Mouse (Mus musculus) heart, embryonic 16.5 days (tissue): ENCODE results near the gene Btbd9. TPM values are rescaled to one million over a fixed set of nuclear protein-coding genes. Genes with fewer than 3 reads are reported as not detected.

Experiments
- ATAC-seq: fragments of 200-750 bp; cut with Nextera tagmentation; replicated peaks from 2 replicates; pipeline ENCODE4 v1.8.0; 2017; ENCODE audit warnings: moderate number of reproducible peaks; ENCODE audit not compliant: insufficient read depth, low FRiP score; ENCODE audit errors: extremely low read depth
- H3K27ac ChIP-seq: fragments of 300-500 bp; sonication (generic); 2 replicates; pipeline ENCODE4 v1.5.1; 2014; ENCODE audit warnings: mild to moderate bottlenecking, low read length, control low read depth, moderate library complexity
- H3K27me3 ChIP-seq: fragments of 300-500 bp; sonication (generic); 2 replicates; pipeline ENCODE4 v1.6.1; 2014; ENCODE audit warnings: low read length, mixed read lengths; ENCODE audit not compliant: control insufficient read depth, insufficient read depth
- H3K36me3 ChIP-seq: fragments of 300-500 bp; sonication (generic); 2 replicates; pipeline ENCODE4 v1.6.1; 2014; ENCODE audit not compliant: control insufficient read depth, insufficient read depth
- H3K4me1 ChIP-seq: fragments of 300-500 bp; sonication (generic); 2 replicates; pipeline ENCODE4 v1.6.1; 2014; ENCODE audit warnings: low read length, mixed read lengths; ENCODE audit not compliant: control insufficient read depth, insufficient read depth
- H3K4me2 ChIP-seq: fragments of 300-500 bp; sonication (generic); 2 replicates; pipeline ENCODE4 v1.6.1; 2014; ENCODE audit warnings: low read depth, mild to moderate bottlenecking, control low read depth, low read length
- H3K4me3 ChIP-seq: fragments of 300-500 bp; sonication (generic); 2 replicates; pipeline ENCODE4 v1.5.1; 2014; ENCODE audit warnings: mild to moderate bottlenecking, control low read depth, low read length
- H3K9ac ChIP-seq: fragments of 300-500 bp; sonication (generic); 2 replicates; pipeline ENCODE4 v1.6.1; 2014; ENCODE audit warnings: low read length, control low read depth
- H3K9me3 ChIP-seq: fragments of 300-500 bp; sonication (generic); replicated peaks from 2 replicates; pipeline ENCODE4 v1.6.1; 2016; ENCODE audit warnings: low read length; ENCODE audit not compliant: control insufficient read depth
- WGBS: fragments of 180-500 bp; shearing (Covaris S2); extraction: QIAGEN DNeasy Blood & Tissue Kit; methylation state at CpG from one replicate; pipeline ENCODE4 v1.1.7; 2014; 5-methylcytosine and 5-hydroxymethylcytosine counted together
- polyA plus RNA-seq: library from polyadenylated mRNA; unstranded; fragments of >200 nt; fragmentation: Nextera tagmentation; extraction: Ambion mirVana; gene quantifications from 2 replicates; pipeline ENCODE4 v1.2.1, GENCODE M21; 2015

Gene Btbd9
- polyA plus RNA-seq, 1 experiment from 2014 or later: 38.9 TPM

DNA sequence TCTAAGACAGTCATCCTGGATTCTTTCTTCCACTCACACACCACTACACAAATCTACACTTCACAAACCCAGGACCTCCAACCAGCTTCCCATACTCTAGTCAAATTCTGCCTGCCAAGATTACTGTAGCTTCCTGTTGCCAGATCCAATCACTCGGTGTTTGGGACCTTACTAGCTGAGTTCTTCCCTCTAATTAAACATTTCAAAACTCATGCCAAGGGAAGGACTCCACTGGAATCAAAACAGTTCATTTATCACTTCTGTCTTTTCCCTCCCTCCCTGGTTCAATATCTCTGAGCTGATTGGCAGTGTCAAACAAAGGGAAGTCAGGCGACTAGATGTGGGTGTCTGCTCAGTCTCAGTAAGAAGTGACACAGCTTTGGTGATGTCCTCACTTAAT, 101.7 kb downstream of the Btbd9 start:
- Histone ChIP-seq H3K4me1 (peaks cover 18% of the 10 kb centered on the region), H3K4me3 (no peak overlapping the region), H3K36me3 (no peaks in the 10 kb centered on the region), H3K4me2 (no peak overlapping the region), H3K27me3 (no peaks in the 10 kb centered on the region), H3K9ac (no peak overlapping the region), H3K9me3 (no peaks in the 10 kb centered on the region), H3K27ac (peak overlapping the region; percentile 17)
- WGBS: 24% methylated on average over 2 of the region's 2 CpGs
- ATAC-seq: no peak

DNA sequence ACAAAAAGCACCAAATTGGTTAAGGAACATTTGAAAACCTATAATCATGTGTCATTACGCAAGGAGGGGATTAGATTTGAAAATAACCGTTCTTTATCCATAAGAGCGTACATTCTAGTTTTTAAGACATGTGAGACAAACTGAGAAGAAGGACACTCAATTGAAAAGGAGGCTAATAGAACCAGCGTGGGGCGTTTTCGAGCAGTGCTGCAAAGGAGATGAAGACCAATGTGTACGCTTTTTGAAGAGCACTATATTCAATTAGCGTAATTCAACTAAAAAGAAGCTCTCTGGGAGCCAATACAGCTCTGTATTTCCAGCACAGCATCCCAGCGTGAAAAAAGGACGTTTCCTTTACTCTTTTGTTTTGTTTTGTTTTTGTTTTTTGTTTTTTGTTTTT, 103.5 kb downstream of the Btbd9 start:
- WGBS: 94% methylated on average over 10 of the region's 10 CpGs
- no peak for ATAC-seq

DNA sequence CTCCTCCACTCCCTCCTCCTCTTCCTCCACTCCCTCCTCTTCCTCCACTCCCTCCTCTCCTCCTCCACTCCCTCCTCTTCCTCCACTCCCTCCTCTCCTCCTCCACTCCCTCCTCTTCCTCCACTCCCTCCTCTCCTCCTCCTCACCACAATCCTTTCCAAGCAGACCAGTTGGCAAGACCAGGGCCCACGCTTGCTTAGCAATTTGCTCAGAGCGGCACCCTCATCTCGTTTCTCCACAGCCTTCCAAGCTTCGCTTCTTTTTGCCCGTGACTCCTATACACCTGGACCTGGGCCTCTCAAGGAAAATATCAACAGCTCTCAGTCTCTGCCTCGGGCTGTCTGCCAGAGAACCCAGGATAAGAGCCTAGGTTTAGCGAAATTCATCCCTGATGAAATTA, 104.8 kb downstream of the Btbd9 start:
- no peak for ATAC-seq
- Histone ChIP-seq H3K27ac (no peak overlapping the region), H3K9me3 (no peaks in the 10 kb centered on the region), H3K4me1 (peaks cover 31% of the 10 kb centered on the region), H3K36me3 (no peaks in the 10 kb centered on the region), H3K4me3 (no peak overlapping the region), H3K4me2 (no peak overlapping the region), H3K27me3 (no peaks in the 10 kb centered on the region), H3K9ac (no peak overlapping the region)
- 59% methylated on average over 7 of the region's 7 CpGs for WGBS

More for the DNA sequence above, 103.5 kb downstream of the Btbd9 start:
- peaks cover 26% of the 10 kb centered on the region for H3K4me1 ChIP-seq
- H3K36me3 ChIP-seq: no peaks in the 10 kb centered on the region
- H3K27me3 ChIP-seq: no peaks in the 10 kb centered on the region
- no peak overlapping the region for H3K4me3 ChIP-seq
- H3K9me3 ChIP-seq: no peaks in the 10 kb centered on the region
- no peak overlapping the region for H3K27ac ChIP-seq
- no peak overlapping the region for H3K9ac ChIP-seq
- H3K4me2 ChIP-seq: no peak overlapping the region

DNA sequence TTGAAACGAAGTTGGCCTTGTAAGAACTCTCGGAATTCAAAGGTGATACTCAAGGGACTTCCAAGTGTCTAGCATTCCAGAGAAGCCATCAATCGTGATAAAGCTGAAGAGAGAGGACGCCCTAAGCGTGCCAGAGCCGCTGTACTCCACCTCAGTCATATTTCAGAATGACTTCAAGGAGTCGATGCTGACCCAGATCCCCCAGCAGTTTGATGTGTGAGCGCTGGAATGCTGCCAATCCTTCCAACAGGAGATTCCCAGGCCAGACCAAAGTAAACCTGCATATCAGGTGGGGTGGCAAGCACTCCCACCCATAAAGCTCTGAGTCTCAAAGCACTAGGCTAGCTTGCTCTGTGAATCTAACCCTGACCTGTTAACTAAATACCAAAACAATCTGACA, 105.5 kb downstream of the Btbd9 start:
- no peaks in the 10 kb centered on the region for H3K36me3 ChIP-seq
- no peak overlapping the region for H3K4me2 ChIP-seq
- H3K27me3 ChIP-seq: no peaks in the 10 kb centered on the region
- peak overlapping the region; percentile 55 for H3K27ac ChIP-seq
- H3K4me3 ChIP-seq: no peak overlapping the region
- H3K9me3 ChIP-seq: no peaks in the 10 kb centered on the region
- H3K9ac ChIP-seq: no peak overlapping the region
- 24% methylated on average over 8 of the region's 8 CpGs for WGBS
- H3K4me1 ChIP-seq: peaks cover 32% of the 10 kb centered on the region
- ATAC-seq: no peak

DNA sequence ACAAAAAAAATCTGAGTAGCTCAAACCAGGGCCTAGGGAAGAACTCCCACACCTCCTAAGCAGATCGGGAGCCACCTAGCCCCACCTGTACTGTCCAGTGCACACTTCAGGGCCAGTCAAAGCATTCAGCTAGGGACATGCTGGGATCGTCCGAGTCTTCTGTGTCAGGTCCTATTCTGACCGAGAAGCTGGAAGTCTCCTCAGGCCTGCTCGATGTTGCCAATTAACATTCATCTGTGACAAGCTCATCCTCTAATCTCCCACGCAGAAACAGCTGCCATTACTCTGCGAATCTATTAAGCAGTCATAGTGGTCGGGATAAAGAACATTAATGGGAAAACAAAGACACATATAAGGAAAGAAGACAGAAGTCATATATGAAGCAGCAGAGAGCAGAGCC, 106.0 kb downstream of the Btbd9 start:
- Histone ChIP-seq H3K27ac (no peak overlapping the region), H3K4me1 (peaks cover 36% of the 10 kb centered on the region), H3K36me3 (no peaks in the 10 kb centered on the region), H3K9ac (no peak overlapping the region), H3K4me2 (no peak overlapping the region), H3K27me3 (no peaks in the 10 kb centered on the region), H3K4me3 (no peak overlapping the region), H3K9me3 (no peaks in the 10 kb centered on the region)
- ATAC-seq: no peak
- 61% methylated on average over 8 of the region's 8 CpGs for WGBS

DNA sequence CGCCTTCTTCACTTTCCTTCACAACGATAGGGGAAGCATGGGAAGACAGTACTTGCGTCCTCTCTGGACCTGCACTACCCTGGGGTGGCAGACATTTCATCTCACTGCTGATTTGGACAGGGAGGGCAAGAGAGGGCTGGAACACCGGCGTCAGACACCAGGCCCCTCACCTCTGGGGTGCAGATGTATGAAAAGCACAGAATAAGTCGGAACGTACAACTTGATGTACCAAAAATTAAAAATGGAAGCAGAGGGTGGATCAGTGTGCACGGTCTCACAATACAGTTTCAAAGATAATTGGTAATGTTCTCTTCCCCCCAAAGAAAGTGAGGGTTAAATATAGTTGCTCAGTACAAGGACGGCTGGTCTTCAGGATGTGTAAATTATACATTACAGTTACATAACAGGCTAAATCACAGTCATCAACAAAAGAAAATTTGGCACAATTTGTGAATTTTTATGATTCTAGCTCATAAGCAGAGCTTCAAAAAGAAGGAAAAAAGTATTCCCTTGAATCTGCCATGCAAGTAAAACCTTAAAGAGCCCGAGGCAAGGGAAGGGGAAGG, 106.7 kb downstream of the Btbd9 start:
- H3K4me2 ChIP-seq: no peak overlapping the region
- no peak for ATAC-seq
- WGBS: 81% methylated on average over 10 of the region's 10 CpGs
- H3K9ac ChIP-seq: no peak overlapping the region
- H3K9me3 ChIP-seq: no peaks in the 10 kb centered on the region
- peaks cover 38% of the 10 kb centered on the region for H3K4me1 ChIP-seq
- H3K27me3 ChIP-seq: no peaks in the 10 kb centered on the region
- no peaks in the 10 kb centered on the region for H3K36me3 ChIP-seq
- no peak overlapping the region for H3K4me3 ChIP-seq
- no peak overlapping the region for H3K27ac ChIP-seq

DNA sequence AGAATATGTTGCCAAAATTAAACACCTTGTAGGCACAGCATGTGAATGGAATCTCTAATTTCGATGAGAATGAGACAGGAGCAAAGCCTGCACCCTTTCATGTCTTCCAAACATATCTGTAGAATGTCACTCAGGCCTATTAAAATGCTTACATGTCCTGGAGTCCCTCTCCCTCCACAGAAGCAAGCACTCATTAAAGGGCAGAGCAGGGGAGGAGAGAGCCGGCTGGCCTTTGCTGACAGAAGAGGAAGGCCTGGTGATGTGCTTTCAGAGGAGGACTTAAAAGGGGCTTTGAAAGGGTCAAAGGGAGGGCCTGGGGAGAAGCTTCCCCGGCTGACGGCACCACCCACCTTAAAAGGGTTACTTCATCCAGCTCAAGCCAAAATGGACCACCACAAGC, 107.9 kb downstream of the Btbd9 start:
- Histone ChIP-seq H3K27ac (no peak overlapping the region), H3K4me3 (no peak overlapping the region), H3K36me3 (no peaks in the 10 kb centered on the region), H3K27me3 (no peaks in the 10 kb centered on the region), H3K4me2 (no peak overlapping the region; the same call in 1 of the 2 replicates), H3K4me1 (peaks cover 46% of the 10 kb centered on the region), H3K9me3 (no peaks in the 10 kb centered on the region), H3K9ac (no peak overlapping the region)
- WGBS: 31% methylated on average over 4 of the region's 4 CpGs
- ATAC-seq: no peak

DNA sequence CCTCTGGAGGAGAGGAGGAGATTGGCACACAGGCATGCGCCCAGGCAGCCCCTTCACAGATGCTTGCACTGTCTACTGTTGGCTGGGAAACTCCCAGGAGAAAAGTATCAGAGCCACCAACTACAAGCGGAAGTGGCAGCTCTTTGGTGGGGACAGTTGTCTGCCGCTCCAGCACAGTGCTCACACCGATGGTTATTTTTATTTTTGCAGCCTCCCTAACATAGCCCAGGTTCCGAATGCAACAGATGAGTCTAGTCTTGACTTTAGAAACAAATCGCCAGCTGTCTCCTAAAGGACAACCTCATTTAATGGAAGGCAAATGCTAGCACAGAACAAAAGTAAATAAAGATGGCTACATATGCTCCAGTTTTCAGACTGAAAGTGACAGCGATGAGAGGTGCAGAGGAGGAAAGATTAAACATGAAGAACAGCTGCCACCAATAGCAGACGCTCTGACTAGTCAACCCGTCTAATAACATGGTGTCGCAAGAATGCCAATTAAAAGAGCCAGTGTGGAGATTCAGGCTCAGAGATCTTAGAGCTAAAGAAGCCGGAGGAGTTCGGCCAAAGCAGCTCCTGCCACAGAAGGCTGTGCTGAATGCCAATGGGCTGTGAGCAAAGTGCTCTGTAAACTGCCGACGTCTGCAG, 108.6 kb downstream of the Btbd9 start:
- no peaks in the 10 kb centered on the region for H3K27me3 ChIP-seq
- peak overlapping the region; percentile 61 for H3K27ac ChIP-seq
- H3K4me3 ChIP-seq: peak overlapping the region; percentile 17
- 35% methylated on average over 14 of the region's 14 CpGs for WGBS
- peak overlapping the region; percentile 55; the same call in 1 of the 2 replicates for H3K9ac ChIP-seq
- H3K4me2 ChIP-seq: peak overlapping the region; percentile 47
- H3K4me1 ChIP-seq: peaks cover 48% of the 10 kb centered on the region
- no peaks in the 10 kb centered on the region for H3K36me3 ChIP-seq
- no peak for ATAC-seq
- no peaks in the 10 kb centered on the region for H3K9me3 ChIP-seq

DNA sequence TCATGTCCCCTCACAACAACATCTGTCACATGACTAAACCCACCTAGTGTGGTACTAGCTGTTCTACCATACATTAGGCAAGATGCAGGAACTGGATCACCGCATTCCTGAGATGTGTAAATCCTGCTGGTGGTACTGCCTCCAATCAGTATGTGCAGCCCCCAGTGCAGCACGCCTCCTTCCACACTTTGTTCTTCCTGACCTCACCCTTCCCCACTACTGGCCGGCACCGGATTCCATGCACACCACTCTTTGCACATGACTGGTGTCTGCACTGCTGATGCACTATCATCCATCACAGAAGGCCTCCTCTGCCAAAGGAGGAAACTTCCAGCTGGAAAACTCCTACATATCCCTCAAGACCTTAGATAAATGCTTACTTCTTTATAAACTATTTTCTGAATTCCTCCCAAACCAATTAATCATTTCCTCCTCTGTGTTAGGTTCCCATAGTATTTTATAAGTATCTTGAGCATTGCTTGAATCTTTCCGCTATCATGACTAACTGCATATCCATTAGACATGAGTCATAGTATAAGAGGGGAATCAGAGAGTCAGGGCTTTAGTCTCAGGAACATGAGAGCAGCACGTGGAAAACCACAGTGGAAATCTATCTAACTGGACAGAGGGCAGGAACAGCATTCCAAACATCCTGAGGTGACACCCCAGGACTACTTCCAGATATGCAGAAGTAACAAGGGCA, 111.1 kb downstream of the Btbd9 start:
- no peak overlapping the region; the same call in 1 of the 2 replicates for H3K27ac ChIP-seq
- WGBS: 53% methylated on average over 6 of the region's 6 CpGs
- no peaks in the 10 kb centered on the region for H3K9me3 ChIP-seq
- H3K4me3 ChIP-seq: no peak overlapping the region
- no peaks in the 10 kb centered on the region for H3K36me3 ChIP-seq
- H3K27me3 ChIP-seq: no peaks in the 10 kb centered on the region
- peaks cover 37% of the 10 kb centered on the region for H3K4me1 ChIP-seq
- ATAC-seq: no peak; the same call in 1 of the 2 replicates
- no peak overlapping the region for H3K9ac ChIP-seq
- no peak overlapping the region for H3K4me2 ChIP-seq
